Mouse (Mus musculus): Measurements from ENCODE around the gene Lonp1.
"Not testable (repeated sequence)": the region's sequence is repeated elsewhere in the genome, so short reads cannot be mapped to it uniquely, and the experiment has no call there.

Lonp1 gene

DNA sequence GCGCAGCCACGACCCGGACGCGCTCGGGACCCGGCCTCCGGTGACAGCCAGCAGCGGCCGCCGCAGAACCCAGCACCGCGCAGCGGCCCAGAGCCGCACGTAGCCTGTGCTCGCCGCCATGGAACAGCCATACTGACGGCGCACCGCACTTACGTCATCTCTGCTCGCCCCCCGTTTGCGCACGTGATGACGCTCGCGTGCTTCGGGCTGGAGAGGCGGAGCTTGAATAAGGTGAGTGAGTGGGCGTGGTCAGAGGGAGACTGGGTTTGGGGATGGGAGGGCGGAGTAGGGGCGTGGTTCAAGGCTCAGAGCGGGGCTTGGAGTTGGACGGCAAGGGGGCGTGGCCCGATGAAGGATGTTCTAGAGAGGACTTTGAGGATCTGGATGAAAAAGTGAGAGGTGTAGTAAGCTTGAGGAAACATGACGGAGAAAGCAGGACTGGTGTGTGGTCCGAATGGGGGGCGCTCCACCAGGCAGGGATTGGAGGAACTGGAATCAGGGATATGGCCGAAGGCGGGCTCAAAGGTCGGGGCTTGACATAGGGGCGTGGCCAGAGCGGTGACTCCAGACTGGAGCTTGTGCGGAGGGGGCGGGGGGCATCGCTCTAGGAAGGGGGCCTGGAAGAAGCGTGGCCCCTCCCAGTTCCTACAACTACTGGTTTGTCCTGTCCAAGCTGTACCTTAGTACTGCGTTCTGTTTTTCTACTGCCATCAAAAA, at the start of gene Lonp1:
Gene Lonp1 (minus strand): TSS at position 134 of the 717 bp plus-strand sequence.
- peak; percentile 87 to 97 for DNase-seq (ENCODE audit: low spot score in 2 of 2)

DNA sequence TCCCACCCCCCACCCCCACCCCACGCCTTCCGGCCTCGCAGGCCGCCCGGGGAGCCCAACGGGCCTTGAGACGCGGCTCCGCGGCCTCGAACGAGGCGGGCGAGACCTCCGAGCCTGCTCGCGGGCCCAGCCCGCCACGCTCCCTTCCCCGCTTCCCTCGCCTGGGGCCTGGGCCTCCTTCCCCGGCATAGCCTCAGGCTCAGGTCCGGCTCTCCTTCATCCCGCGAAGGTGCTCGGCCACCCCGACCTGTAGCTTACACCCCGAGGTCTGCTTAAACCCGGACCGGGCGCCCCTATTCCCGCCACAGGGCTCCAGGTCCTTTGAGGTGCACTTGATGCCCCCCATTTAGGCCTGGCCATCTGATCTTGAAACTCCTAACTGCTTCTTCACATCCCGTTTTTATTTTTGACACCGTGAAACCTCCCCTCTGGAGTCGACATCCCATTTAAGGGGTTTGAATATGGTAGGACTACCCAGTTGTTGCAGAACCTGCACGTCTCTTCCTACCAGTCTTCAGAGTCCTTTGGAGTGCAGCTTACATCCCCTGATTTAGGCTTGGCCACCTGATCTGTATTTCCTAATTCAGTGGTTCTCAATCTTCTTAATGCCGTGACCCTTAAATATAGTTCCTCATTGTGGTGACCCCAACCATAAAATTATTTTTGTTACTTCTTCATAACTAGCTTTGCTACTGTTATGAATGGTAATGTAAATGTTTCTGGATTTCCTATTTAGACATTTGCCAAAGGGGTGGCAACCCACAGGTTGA, 47.1 kb upstream of the Lonp1 start:
- peak; percentile 22 for DNase-seq (ENCODE audit: low spot score in 2 of 2)

DNA sequence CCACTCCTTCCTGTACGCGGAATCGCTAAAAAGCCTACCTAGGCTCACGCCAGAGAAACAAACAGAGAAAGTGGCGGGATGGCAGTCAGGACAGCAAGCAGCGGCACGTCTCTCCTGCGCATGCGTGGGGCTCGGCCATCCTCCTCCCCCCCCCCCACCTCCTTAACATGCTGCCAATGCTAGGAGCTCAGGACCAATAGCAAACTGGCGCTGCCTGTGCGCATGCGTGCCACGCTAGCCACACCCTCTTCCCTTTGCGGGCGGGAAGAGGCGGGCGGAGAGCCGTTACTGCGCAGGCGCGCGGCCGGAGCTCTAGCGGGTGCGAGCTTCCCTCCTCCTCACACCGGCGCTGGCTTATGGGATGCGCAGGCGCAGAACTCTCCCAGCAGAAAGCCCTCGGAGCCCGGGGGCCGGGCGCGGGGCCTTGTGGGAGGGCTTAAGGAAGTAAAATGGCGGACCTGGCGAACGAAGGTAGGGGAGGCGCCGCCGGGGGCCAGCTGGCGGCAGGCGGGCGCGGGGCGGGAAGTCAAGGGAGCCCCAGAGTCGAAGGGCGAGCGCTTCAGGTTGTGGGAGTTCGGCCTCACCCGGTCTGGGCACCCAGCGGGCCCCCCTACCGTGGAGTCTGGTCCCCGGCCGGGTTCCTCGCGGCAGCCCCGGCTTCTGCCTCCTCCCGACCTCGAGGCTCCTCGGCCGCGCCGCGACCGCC, 46.4 kb upstream of the Lonp1 start, which contains the start of gene Ranbp3:
Gene Ranbp3 (plus strand): TSS at position 354 of the 706 bp plus-strand sequence.
- DNase-seq (ENCODE audit: low spot score in 2 of 2) = peak; percentile 99

DNA sequence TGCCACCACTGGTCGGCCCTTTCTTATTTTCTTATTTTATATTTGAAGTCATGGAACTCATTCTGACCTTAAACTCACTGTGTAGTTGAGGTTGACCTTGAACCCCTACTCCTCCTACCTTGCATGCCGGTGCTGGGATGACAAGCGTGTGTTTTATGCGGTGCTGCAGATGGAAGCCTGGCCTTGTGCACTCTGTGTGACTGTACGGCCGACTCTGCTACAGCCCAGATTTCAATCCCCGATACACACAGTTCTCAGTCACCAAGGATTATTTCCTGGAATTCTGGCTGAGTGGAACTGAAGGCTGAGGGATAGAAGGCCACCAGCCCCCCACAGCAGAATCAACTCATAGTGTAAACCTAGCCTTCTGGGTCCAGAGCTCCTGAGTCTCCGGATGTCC, 43.1 kb upstream of the Lonp1 start:
- DNase-seq (ENCODE audit: low spot score in 2 of 2) = no peak

DNA sequence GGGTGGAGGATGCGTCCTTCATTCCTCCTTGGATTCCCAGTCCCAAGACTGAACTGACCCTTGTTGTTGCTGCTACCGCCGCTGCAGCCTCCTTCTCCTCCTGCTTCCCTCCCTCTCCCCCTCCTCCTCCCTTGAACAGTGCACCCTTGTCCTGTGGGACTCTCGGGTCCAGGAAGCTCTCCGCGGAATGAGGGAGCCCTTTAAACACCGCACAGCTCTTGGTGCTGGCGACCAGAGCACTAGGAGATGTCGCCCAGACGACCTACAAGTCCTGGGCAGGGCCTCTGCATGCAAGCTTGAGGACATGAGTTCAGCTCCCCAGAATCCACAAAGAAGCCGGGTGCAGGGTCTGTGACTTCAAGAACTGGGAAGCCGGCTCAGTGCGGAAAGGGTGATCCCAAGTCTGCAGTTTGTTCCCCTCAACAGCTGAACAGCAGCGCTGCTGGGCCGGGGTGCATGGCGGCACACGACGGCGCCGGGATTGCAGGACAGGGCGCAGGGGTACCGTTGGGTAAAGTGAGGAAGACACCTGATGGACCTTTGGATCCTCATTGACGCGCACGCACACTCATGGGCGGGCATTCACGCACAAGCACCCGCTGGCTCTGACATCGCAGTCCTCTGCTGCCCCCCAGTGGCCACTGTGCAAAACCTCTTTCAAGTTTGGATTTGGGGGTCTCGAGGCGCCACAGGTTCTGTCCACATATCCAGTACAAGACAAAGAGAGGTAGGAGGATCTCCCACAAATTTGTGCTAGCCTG, 41.9 kb upstream of the Lonp1 start:
- DNase-seq (ENCODE audit: low spot score in 2 of 2) = peak; percentile 60 to 80

DNA sequence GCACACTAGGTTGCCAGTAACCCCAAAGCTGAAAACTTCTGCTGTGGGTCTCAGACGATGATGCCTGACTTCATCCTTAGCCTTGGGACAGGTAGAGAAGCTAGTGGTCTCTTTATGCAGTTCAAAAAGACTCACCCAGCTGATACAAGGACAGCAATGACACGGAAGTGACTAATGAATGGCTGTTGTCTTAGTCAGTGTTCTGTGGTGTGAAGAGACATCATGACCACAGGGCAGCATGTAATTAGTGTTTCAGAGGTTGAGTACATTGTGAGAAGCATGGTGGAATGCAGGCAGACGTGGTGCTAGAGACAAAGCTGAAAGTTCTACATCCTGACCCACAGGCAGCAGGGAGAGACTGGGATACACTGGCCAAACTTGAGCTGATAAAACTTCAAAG, 40.9 kb upstream of the Lonp1 start:
- no peak for DNase-seq (ENCODE audit: low spot score in 2 of 2)

DNA sequence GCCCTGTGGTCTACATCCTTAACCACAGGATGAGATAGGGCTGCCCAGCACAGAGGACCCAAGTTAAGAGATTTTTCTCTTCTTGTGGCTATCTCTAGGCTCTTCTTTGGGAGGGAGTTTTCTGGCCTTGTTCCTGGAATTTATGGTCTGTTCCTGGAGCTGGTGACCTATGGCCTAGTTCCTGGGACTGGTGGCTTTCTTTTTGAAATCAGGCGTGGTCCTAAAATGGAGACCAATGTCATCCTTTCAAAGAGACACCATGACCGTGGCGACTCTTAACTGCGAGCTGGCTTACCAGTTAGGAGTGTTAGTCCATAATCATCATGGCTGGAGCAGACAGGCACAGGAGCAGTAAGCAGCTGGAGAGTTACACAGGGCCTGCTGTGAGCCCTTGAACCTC, 39.7 kb upstream of the Lonp1 start:
- no peak for DNase-seq (ENCODE audit: low spot score in 2 of 2)

DNA sequence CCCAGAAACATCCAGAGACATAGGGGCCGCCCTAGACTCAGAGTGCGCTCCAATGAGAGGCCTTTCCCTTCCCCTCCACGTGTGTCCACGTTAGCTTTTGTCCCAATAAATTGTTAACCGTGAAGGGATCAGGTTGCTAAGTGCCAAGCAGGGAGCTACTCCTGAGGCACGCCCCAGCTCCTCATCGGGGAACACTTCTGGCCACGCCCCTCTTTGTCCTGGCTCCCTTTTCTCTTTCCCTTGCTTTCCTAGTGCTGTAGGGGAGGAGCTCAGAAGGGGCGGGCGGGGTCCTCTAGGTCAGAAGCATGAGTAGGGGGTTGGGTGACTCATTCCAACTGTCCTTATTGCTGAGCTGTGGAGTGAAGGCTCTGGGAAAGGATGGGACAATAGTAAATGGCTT, 37.6 kb upstream of the Lonp1 start:
- DNase-seq (ENCODE audit: low spot score in 2 of 2) = no peak

DNA sequence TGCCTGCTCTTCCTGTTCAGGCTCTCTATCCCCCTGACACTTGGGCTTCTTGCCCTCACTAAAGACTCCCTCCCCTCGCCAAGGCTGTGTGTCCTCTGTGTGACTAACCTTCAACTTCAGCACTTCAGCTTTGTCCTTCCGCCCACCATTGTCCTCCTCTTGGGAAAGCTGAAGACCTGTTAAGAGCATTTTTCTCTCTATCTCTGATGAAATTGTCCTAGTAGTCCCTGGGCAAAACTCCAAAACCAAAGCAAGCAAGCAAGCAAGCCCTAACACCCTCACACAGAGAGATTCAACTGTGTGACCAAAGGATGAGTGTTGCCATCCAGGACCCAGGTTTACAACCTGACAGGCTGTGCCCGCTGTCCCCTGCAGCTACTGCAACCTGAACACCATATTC, 37.0 kb upstream of the Lonp1 start:
- no peak for DNase-seq (ENCODE audit: low spot score in 2 of 2)

DNA sequence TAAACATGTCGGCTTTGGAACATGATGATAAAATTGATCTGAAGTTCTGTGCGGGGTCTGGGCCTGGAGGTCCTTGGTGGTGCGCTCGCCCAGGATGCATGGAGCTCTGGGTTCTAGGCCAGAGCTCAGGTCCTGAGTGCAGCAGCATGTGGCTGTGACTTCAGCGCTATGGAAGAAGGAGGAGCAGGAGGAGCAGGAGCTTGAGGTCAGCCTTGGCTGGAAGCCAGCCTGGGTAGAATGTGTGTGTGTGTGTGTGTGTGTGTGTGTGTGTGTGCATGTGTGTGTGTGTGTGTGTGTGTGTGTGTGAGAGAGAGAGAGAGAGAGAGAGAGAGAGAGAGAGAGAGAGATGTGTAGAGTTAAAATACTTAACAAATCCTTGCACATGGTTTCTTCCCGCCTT, 29.5 kb upstream of the Lonp1 start:
- DNase-seq (ENCODE audit: low spot score in 2 of 2) = no peak

DNA sequence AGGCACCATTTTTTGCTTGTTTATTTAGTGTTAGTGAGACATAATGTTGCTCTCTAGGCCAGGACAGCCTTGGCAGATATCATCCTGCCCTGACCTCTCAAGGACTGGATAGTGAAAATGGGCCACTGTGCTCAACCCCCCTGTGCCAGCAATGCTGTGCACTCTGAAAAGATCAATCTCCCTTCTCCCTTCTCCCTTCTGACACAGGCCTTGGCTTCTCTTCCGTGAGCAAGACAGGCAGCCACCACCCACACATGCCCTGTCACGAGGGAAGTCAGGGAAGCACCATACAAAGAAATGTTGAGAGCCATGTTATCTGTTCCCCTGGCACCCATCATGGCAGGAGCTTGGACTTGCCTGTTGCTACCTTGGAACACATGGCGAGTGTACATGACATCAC, 28.6 kb upstream of the Lonp1 start:
- no peak for DNase-seq (ENCODE audit: low spot score in 2 of 2)

DNA sequence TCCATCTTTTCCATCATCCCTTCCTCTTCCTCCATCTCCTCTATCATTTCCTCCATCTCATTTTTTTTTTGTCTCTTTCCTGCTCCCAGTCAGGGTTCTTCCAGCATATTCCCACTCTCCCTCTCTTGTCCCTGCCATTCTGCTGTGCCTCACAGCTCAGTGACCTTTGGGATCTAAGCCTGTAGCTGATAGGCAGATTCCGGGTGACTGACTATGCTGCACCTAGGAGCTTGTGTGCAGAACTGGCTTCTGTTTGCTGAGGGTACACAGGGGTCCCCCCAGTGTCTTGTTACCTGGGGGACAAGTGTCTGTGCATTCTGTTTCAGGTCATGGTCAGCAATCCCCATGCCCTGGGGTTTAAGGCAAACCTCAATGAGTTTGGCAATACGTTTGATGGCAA, 28.1 kb upstream of the Lonp1 start:
- DNase-seq (ENCODE audit: low spot score in 2 of 2) = no peak

DNA sequence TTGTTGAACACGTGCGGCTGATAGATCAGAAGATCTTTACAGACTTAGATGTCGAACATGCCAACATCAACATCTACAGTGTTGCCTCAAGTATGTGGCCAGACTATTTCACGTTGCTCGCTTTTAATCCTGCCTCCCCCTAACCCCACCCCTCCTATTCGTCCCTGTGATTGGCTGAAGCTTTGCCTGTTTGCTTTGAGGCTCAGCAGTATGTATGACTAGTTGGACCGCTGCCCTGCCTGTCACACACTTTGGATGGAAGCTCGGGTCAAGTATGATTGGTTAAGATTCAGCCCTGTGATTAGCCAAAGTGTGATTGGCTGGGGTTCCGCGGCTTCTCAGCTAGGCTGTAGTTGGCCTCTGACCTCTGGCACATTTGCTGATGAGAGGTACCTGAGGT, 25.1 kb upstream of the Lonp1 start:
- no peak for DNase-seq (ENCODE audit: low spot score in 2 of 2)

DNA sequence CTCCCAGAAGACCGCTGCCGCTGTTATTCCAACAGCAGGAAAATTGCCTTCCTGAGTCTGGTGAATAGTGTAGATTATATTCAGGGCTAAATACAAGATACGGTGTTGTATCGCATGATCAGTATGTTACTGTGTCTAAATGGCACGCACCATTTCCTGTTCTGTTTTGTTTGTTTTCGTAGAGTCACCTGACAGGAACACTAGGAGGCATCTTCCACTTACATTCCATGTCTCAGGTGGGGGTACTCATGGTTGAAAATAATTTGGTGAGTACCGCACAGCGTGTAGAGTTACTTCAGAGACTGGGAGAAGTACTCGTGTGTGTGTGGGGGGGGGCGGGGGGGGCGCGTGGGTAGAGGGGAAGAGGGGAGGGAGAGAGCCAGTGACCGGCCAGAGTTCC, 20.9 kb upstream of the Lonp1 start:
- no peak for DNase-seq (ENCODE audit: low spot score in 2 of 2)

DNA sequence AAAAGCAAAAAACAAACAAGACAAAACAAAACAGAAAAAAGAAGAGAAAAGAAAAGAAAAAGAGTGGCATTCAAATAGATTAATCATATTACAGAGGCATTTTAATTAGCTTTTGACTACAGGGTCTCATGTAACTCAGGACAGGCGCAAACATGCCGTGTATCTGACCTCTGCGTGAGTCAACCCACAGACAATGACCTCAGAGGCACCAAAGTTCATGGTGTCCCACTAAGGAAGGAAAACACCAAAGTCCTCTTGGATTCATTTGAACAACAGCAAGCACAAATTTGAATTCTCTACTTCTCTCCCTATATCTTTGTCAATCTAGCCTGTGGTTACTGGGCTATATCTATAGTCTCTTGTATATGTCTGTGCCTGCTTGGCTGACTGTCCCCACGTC, 16.6 kb upstream of the Lonp1 start:
- DNase-seq (ENCODE audit: low spot score in 2 of 2) = no peak

DNA sequence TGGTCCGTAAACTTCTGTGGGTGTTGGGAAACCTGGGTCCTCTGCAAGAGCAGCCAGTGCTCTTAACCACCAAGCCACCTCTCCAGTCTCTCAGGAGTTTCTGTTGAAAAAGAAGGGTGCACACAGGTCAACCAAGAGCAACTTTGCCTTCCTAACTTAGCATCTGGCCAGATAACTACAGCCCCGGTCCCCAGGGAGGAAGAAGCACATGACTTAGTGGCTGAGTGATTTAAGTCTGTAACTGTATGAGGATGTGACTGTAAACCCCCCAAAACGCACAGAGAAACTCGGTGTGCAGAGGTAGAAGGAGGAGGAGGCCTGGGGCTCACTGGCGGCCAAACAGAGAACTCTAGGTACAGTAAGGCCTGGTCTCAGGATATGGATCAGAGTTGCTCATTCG, 7.3 kb upstream of the Lonp1 start:
- peak in 1 of 2 experiments; percentile 56 for DNase-seq (ENCODE audit: low spot score in 2 of 2)

DNA sequence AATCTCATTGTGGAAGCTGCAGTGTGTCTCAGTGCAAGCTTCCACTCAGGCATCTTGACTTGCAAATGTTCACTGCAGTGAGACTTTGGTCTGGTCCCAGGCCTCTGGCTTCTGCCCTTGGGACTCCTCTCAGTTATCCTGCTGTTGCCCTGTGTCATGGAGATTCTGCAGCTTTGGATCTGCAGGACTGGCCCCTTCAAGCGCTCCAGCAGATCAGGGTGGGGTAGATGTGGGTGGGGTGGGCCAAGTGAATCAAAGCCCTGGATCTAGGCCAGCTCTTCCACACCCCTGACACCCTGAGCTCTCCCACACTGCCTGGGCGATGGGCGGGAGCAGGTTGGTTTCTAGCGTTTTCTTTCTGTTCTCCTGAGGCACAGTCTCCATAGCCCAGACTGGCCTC, 5.1 kb upstream of the Lonp1 start:
- no peak for DNase-seq (ENCODE audit: low spot score in 2 of 2)

DNA sequence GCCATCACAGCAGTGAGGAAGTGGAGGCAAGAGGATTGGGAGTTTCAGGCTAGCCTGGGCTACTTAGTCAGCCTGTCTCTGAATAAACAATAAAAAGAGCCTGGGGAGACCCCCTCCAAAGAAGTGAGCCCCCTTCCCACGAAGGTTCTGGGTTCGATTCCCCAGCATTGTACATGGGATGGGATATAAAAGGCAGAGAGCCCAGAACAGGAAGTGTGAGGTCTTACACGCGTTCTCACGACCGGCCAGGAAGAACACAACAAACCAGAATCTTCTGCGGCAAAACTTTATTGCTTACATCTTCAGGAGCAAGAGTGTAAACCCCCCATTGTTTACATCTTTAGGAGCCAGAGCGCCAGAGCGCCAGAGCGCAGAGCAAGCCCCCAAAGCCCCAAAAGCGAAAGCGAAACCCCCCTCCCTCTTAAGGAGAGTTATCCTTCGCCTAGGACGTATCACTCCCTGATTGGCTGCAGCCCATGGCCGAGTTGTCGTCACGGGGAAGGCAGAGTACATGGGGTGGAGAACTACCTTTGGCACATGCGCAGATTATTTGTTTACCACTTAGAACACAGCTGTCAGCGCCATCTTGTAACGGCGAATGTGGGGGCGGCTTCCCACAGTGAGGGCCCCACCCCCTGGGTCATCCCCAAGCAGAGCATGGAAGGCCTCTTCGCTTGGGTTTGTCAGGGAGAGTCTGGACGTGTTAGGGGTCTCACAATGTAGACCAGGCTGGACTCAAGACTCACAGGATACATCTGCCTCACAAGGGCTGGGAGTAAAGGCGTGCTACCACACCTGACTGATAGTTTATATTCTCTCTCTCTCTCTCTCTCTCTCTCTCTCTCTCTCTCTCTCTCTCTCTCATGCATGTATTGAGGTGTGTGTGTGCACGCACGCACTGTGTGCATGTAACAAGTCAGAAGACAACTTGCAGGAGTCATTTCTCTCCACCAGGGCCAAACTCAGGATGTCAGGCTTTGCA, 3.4 kb upstream of the Lonp1 start:
- not testable (repeated sequence) for DNase-seq (ENCODE audit: low spot score in 2 of 2)

DNA sequence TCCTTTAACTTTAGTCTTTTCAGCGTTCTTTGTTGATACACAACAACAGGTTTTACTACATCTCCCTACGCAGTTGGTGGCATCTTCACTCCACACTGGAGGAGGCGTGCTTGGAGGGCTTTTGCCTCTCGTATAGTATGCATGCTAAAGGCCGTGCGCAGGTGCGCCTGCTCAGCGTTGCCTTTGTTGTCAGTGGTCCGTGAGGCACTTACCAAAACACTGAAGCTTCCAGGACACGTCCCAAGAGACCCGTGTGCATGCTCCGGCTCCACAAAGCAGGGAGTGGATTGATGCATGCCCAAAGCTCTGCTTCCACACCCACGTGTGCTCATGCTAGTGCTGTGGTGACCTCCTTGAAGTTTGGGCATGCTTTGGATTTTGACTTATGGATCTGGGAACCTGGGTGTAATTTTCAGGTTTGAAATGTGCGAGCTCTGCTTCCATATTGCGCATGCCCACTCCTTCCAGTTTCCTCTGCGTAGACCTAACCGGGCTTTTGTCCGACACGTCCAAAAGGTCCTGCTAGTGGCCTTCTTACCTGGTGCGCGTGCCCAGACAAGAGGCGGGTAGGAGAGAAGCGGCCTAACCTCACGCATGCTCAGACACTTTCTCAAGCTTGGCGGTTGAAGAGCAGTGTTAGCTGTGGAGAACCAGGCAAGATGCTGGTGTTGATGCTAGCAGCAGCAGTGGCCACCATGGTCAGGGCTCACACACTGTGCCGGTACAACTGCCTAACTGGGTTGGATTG, 1.0 kb upstream of the Lonp1 start, which contains the start of gene Catsperd:
Gene Catsperd (plus strand): TSS at position 614 of the 748 bp plus-strand sequence.
- DNase-seq (ENCODE audit: low spot score in 2 of 2) = no peak

DNA sequence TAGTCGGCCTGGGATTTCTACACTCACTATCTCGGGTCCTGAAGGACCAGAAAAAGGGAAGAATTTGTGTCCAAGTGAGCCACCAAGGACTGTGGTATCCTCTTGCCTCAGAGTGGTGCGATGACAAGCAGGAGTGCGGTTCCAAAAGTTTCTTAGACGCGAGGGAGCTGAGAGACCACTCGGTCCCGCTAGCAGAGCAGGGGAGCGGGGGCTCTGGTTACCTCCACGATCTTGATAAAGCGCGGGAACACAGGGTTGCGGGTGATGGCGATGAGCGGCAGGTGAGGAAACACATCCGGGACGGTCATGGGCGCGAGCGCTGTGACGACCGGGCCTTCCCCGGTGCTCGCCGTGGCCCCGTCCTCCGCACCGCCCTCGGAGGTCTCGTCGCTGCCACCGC, 427 bp downstream of the Lonp1 start:
- no peak for DNase-seq (ENCODE audit: low spot score in 2 of 2)

All from spleen, postnatal 14 days (tissue).